Mouse (Mus musculus): ENCODE results near the gene Lnx1. TPM values are rescaled to one million over a fixed set of nuclear protein-coding genes. Genes with fewer than 3 reads are reported as not detected.

The Lnx1 gene
- 1.5 and 2.1 TPM in 2 replicates for polyA plus RNA-seq (2014; fragmentation: Nextera tagmentation; extraction: Ambion mirVana)

GRCm38 (mm10) chr5:74702766-74703165, at the start of gene Lnx1:
Gene Lnx1, minus strand, starts transcription at chr5:74702912.
- Histone ChIP-seq H3K4me3 (ENCODE audit: control insufficient read depth in 1 of 2, insufficient read depth in 1 of 2, low read depth in 1 of 2, low read length in 2 of 2) (peak within 1 kb of the TSS in 1 of 2 experiments; percentile 45; a peak in 2 of 4 replicates), H3K4me2 (ENCODE audit: low read length) (peak within 1 kb of the TSS; percentile 54), H3K36me3 (ENCODE audit: control insufficient read depth, insufficient read depth, low read length) (no peaks in the 10 kb centered on the region), H3K27ac (replicated peaks in 1 of 2; ENCODE audit: control insufficient read depth in 1 of 2, insufficient read depth in 1 of 2, low read depth in 2 of 2, low read length in 2 of 2) (peak within 1 kb of the TSS; percentile 46 to 73), H3K9me3 (ENCODE audit: control insufficient read depth, low read length) (no peaks in the 10 kb centered on the region), H3K4me1 (ENCODE audit: control insufficient read depth in 2 of 2, insufficient read depth in 2 of 2, low read length in 2 of 2) (peaks cover 2 to 9% of the 10 kb centered on the region in 2 experiments; a peak in 3 of 4 replicates), H3K27me3 (ENCODE audit: control insufficient read depth, insufficient read depth, low read length) (peaks cover 4% of the 10 kb centered on the region; the same call in 1 of the 2 replicates), H3K9ac (ENCODE audit: low read length) (peak within 1 kb of the TSS; percentile 3; the same call in 1 of the 2 replicates)
- ATAC-seq (ENCODE audit: insufficient number of reproducible peaks, insufficient read depth, low FRiP score, low read depth), result no peak
- 70% methylated on average over 11 of the region's 11 CpGs for WGBS

GRCm38 (mm10) chr5:74750501-74750900, 47.8 kb upstream of the Lnx1 start:
- no peak overlapping the region for H3K4me3 ChIP-seq (ENCODE audit: control insufficient read depth in 1 of 2, insufficient read depth in 1 of 2, low read depth in 1 of 2, low read length in 2 of 2)
- no peaks in the 10 kb centered on the region for H3K27me3 ChIP-seq (ENCODE audit: control insufficient read depth, insufficient read depth, low read length)
- no peaks in the 10 kb centered on the region for H3K36me3 ChIP-seq (ENCODE audit: control insufficient read depth, insufficient read depth, low read length)
- H3K9me3 ChIP-seq (ENCODE audit: control insufficient read depth, low read length), result no peaks in the 10 kb centered on the region
- H3K4me1 ChIP-seq (ENCODE audit: control insufficient read depth in 2 of 2, insufficient read depth in 2 of 2, low read length in 2 of 2), result no peaks in the 10 kb centered on the region
- no peak overlapping the region for H3K4me2 ChIP-seq (ENCODE audit: low read length)
- H3K27ac ChIP-seq (replicated peaks in 1 of 2; ENCODE audit: control insufficient read depth in 1 of 2, insufficient read depth in 1 of 2, low read depth in 2 of 2, low read length in 2 of 2), result no peak overlapping the region
- 86% methylated on average over 5 of the region's 5 CpGs for WGBS
- no peak for ATAC-seq (ENCODE audit: insufficient number of reproducible peaks, insufficient read depth, low FRiP score, low read depth)
- H3K9ac ChIP-seq (ENCODE audit: low read length), result no peak overlapping the region

GRCm38 (mm10) chr5:74747476-74747875, 44.8 kb upstream of the Lnx1 start:
- Histone ChIP-seq H3K9me3 (ENCODE audit: control insufficient read depth, low read length) (no peaks in the 10 kb centered on the region), H3K4me3 (ENCODE audit: control insufficient read depth in 1 of 2, insufficient read depth in 1 of 2, low read depth in 1 of 2, low read length in 2 of 2) (no peak overlapping the region), H3K27ac (replicated peaks in 1 of 2; ENCODE audit: control insufficient read depth in 1 of 2, insufficient read depth in 1 of 2, low read depth in 2 of 2, low read length in 2 of 2) (no peak overlapping the region), H3K9ac (ENCODE audit: low read length) (no peak overlapping the region), H3K4me2 (ENCODE audit: low read length) (no peak overlapping the region), H3K4me1 (ENCODE audit: control insufficient read depth in 2 of 2, insufficient read depth in 2 of 2, low read length in 2 of 2) (no peaks in the 10 kb centered on the region), H3K36me3 (ENCODE audit: control insufficient read depth, insufficient read depth, low read length) (no peaks in the 10 kb centered on the region), H3K27me3 (ENCODE audit: control insufficient read depth, insufficient read depth, low read length) (no peaks in the 10 kb centered on the region)
- 82% methylated on average over 3 of the region's 3 CpGs for WGBS
- ATAC-seq (ENCODE audit: insufficient number of reproducible peaks, insufficient read depth, low FRiP score, low read depth), result no peak

GRCm38 (mm10) chr5:74740951-74741350, 38.2 kb upstream of the Lnx1 start:
- Histone ChIP-seq H3K9me3 (ENCODE audit: control insufficient read depth, low read length) (no peaks in the 10 kb centered on the region), H3K4me1 (ENCODE audit: control insufficient read depth in 2 of 2, insufficient read depth in 2 of 2, low read length in 2 of 2) (no peaks in the 10 kb centered on the region; a peak in 1 of 4 replicates), H3K27me3 (ENCODE audit: control insufficient read depth, insufficient read depth, low read length) (peaks cover 15% of the 10 kb centered on the region), H3K4me2 (ENCODE audit: low read length) (no peak overlapping the region), H3K4me3 (ENCODE audit: control insufficient read depth in 1 of 2, insufficient read depth in 1 of 2, low read depth in 1 of 2, low read length in 2 of 2) (no peak overlapping the region), H3K27ac (replicated peaks in 1 of 2; ENCODE audit: control insufficient read depth in 1 of 2, insufficient read depth in 1 of 2, low read depth in 2 of 2, low read length in 2 of 2) (no peak overlapping the region), H3K36me3 (ENCODE audit: control insufficient read depth, insufficient read depth, low read length) (no peaks in the 10 kb centered on the region), H3K9ac (ENCODE audit: low read length) (no peak overlapping the region)
- no peak for ATAC-seq (ENCODE audit: insufficient number of reproducible peaks, insufficient read depth, low FRiP score, low read depth)
- 91% methylated on average over 9 of the region's 9 CpGs for WGBS

GRCm38 (mm10) chr5:74739435-74739834, 36.7 kb upstream of the Lnx1 start:
- no peak for ATAC-seq (ENCODE audit: insufficient number of reproducible peaks, insufficient read depth, low FRiP score, low read depth)
- H3K4me2 ChIP-seq (ENCODE audit: low read length), result no peak overlapping the region
- no peak overlapping the region for H3K9ac ChIP-seq (ENCODE audit: low read length)
- WGBS, result 71% methylated on average over 12 of the region's 12 CpGs
- no peak overlapping the region for H3K27ac ChIP-seq (replicated peaks in 1 of 2; ENCODE audit: control insufficient read depth in 1 of 2, insufficient read depth in 1 of 2, low read depth in 2 of 2, low read length in 2 of 2)
- peaks cover 25% of the 10 kb centered on the region for H3K27me3 ChIP-seq (ENCODE audit: control insufficient read depth, insufficient read depth, low read length)
- peaks cover 0 to 2% of the 10 kb centered on the region in 2 experiments; a peak in 1 of 4 replicates for H3K4me1 ChIP-seq (ENCODE audit: control insufficient read depth in 2 of 2, insufficient read depth in 2 of 2, low read length in 2 of 2)
- no peaks in the 10 kb centered on the region for H3K36me3 ChIP-seq (ENCODE audit: control insufficient read depth, insufficient read depth, low read length)
- no peaks in the 10 kb centered on the region for H3K9me3 ChIP-seq (ENCODE audit: control insufficient read depth, low read length)
- no peak overlapping the region for H3K4me3 ChIP-seq (ENCODE audit: control insufficient read depth in 1 of 2, insufficient read depth in 1 of 2, low read depth in 1 of 2, low read length in 2 of 2)

- no peak overlapping the region for H3K4me3 ChIP-seq (ENCODE audit: control insufficient read depth in 1 of 2, insufficient read depth in 1 of 2, low read depth in 1 of 2, low read length in 2 of 2)
- no peaks in the 10 kb centered on the region for H3K9me3 ChIP-seq (ENCODE audit: control insufficient read depth, low read length)
- H3K9ac ChIP-seq (ENCODE audit: low read length), result no peak overlapping the region
- peaks cover 29% of the 10 kb centered on the region for H3K27me3 ChIP-seq (ENCODE audit: control insufficient read depth, insufficient read depth, low read length)
- ATAC-seq (ENCODE audit: insufficient number of reproducible peaks, insufficient read depth, low FRiP score, low read depth), result no peak
- H3K36me3 ChIP-seq (ENCODE audit: control insufficient read depth, insufficient read depth, low read length), result no peaks in the 10 kb centered on the region
- WGBS, result 64% methylated on average over 3 of the region's 3 CpGs
- no peak overlapping the region for H3K27ac ChIP-seq (replicated peaks in 1 of 2; ENCODE audit: control insufficient read depth in 1 of 2, insufficient read depth in 1 of 2, low read depth in 2 of 2, low read length in 2 of 2)
- no peak overlapping the region for H3K4me2 ChIP-seq (ENCODE audit: low read length)
- peaks cover 0 to 6% of the 10 kb centered on the region in 2 experiments; a peak in 1 of 4 replicates for H3K4me1 ChIP-seq (ENCODE audit: control insufficient read depth in 2 of 2, insufficient read depth in 2 of 2, low read length in 2 of 2)
Measured at GRCm38 (mm10) chr5:74738312-74738711, 35.6 kb upstream of the Lnx1 start.

- peaks cover 12 to 19% of the 10 kb centered on the region in 2 experiments for H3K4me1 ChIP-seq (ENCODE audit: control insufficient read depth in 2 of 2, insufficient read depth in 2 of 2, low read length in 2 of 2)
- no peak overlapping the region for H3K27ac ChIP-seq (replicated peaks in 1 of 2; ENCODE audit: control insufficient read depth in 1 of 2, insufficient read depth in 1 of 2, low read depth in 2 of 2, low read length in 2 of 2)
- H3K4me3 ChIP-seq (ENCODE audit: control insufficient read depth in 1 of 2, insufficient read depth in 1 of 2, low read depth in 1 of 2, low read length in 2 of 2), result no peak overlapping the region
- no peak for ATAC-seq (ENCODE audit: insufficient number of reproducible peaks, insufficient read depth, low FRiP score, low read depth)
- no peak overlapping the region for H3K9ac ChIP-seq (ENCODE audit: low read length)
- no peaks in the 10 kb centered on the region for H3K36me3 ChIP-seq (ENCODE audit: control insufficient read depth, insufficient read depth, low read length)
- 55% methylated on average over 6 of the region's 7 CpGs for WGBS
- H3K27me3 ChIP-seq (ENCODE audit: control insufficient read depth, insufficient read depth, low read length), result peaks cover 33% of the 10 kb centered on the region
- no peaks in the 10 kb centered on the region for H3K9me3 ChIP-seq (ENCODE audit: control insufficient read depth, low read length)
- H3K4me2 ChIP-seq (ENCODE audit: low read length), result no peak overlapping the region
Measured at GRCm38 (mm10) chr5:74733885-74734558, 31.3 kb upstream of the Lnx1 start.
